Mouse (Mus musculus) layer of hippocampus, postnatal 36 days (tissue): ENCODE measurements around the gene Ndufb2. TPM values are rescaled to one million over a fixed set of nuclear protein-coding genes. Genes with fewer than 3 reads are reported as not detected.

Experiments used
- DNase-seq, 2 experiments: peaks; one replicate each; pipeline ENCODE4 v3.0.0; 2022
- total RNA-seq, 2 experiments: library from RNA; stranded (reverse); gene quantifications; 2 replicates each; pipeline ENCODE4 v1.2.3; 2021

Gene Ndufb2
- total RNA-seq: 100 to 1,000 TPM; 183 to 193 TPM

DNA sequence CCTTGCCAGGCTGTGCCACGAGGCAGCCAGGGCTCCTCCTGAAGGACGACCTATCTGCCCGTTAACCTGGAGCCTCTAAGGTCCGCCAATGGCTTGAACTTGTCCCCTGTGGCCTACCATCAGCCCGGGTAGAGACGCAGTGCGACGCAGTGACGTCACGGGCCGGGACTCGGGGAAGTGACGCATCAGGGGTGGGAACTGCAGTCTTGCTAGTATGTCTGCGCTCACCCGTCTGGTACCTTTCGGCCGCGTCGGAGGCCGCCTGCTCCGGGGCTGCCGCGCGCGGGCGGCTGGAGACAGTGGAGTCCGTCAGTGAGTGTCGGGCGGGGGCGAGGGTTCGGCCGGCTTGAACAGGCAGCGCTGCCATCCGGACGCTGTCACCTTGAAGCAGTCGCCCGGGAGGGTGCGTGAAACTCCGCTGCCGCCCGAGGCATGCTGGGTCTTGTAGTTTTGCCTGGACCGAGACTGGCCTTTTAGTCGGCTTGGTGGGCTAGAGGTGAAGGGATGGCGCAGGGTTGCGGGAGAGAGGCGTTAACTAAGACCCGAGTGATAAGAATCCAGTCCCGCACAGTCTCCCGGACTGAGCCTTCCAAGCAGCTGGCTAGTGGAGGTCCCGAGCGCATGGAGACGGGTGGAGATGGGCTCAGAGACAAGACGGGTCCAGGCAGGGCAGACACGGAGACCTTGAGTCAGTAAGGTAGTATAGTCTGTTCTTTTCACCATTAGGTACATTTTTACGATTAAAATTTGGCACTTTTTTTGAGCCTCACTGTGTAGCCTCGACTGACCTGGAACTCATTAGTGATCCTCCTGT, at the start of gene Ndufb2:
TSS of gene Ndufb2 (plus strand) at position 174 of the 814 bp plus-strand sequence.
- DNase-seq: peak; percentile 96

DNA sequence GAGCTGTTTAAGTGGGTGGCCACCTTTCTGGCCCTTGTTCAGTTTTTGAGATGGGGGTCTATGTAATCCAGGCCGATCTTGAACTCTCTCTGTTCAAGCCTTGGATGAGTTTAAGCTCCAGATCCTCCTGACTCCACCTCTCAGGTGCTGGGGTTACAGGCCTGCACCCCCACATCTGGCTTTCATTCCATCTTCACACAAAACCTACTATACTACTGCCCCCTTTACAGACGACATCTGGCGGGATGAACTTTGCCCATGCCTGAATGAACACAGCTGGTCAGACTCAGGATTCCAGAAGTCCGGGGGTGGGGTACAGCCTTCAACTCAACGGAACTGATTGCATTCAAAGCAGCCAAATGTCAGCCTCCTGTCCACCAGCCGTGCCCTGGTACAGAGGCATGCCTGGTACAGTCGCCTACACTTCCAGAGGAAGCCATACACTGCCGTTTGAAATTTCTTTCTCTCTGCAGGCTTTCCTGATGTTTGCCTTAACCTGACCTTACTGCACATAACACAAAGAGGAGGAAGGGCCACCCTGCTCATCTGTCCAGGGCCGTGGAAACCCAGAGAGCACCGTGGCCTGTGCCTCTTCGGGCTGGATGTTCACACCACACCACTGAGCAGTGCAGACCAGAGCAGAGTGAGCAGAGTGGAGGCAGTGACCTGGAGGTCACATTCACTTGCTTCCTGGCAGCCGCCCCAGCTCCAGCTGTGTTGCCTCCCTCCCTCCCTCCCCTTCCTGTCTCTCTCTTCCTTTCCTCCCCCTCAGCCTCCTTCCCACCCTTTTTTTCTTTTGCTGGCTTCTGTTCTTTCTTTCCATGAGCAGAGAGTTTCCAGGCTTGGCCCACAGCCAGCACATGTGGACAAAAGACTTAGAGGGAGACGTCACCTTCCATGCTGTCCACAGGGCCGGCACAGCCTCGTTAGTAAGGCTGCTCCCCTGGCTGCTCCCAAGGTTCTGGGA, 49.5 kb upstream of the Ndufb2 start:
- no peak for DNase-seq

DNA sequence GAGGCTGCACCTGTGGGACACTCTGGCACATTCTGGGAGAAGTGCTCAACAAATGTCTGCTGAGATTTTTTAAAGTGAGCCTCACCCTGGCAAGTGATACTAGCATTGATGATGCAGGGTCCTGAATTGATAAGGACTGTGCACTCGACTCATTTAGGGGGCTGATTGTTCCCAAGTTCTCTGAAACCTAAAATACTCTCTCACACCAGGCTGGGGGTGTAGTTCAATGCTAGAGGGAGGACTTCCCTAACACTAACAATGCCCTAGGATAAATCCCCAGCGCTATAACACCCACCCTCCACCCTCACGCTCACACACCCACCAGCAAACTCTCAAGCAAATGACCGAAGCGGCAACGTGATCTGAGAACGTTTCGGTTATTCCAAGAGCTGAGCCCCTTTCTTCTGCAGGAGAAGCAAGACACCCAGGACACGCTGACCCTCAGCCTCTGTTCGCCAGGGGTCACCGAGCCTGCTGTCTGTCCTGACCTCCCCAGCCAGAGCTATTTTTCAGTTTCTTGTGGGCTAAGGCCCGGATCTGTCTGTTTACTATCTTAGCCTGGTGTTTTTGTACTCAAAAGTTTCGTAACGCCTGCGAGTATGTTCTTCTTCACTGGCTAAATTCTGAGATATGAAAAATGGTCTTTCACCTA, 48.5 kb upstream of the Ndufb2 start:
- no peak for DNase-seq

GRCm38 (mm10) chr6:39545474-39545873, 46.9 kb upstream of the Ndufb2 start:
- DNase-seq: no peak

GRCm38 (mm10) chr6:39548030-39548429, 44.3 kb upstream of the Ndufb2 start:
- DNase-seq: no peak

DNA sequence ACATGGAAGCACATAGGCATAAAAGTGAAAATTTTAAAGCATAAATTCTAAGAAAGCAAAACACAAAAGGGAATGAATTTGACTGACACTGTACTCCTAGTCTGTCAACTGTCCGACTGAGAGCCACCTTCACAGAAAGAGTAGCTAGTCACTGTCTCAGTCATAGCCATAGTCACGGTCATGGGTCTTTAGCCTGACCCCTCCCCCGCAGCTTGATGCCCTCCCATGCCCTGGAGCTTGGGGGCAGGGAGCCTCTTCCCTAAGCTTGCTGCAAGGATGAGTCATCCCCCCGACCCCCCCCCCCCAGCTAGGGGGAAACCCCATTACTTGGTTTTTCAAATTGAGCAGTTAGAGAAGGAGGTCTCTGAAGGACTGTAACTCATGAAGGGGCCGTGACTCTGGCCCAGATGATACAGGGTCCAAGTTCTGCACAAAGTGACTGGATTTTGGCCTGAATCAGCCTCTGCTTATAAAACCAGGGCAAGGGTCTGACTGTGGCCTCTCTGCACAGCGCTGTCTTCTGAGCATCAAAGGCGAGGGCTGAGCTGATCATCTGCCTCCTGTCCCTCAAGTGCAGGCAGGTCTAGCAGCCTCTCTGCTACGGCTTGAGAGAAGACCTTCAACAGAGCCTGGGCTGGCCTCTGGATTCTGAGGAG, 40.3 kb upstream of the Ndufb2 start:
- no peak for DNase-seq

DNA sequence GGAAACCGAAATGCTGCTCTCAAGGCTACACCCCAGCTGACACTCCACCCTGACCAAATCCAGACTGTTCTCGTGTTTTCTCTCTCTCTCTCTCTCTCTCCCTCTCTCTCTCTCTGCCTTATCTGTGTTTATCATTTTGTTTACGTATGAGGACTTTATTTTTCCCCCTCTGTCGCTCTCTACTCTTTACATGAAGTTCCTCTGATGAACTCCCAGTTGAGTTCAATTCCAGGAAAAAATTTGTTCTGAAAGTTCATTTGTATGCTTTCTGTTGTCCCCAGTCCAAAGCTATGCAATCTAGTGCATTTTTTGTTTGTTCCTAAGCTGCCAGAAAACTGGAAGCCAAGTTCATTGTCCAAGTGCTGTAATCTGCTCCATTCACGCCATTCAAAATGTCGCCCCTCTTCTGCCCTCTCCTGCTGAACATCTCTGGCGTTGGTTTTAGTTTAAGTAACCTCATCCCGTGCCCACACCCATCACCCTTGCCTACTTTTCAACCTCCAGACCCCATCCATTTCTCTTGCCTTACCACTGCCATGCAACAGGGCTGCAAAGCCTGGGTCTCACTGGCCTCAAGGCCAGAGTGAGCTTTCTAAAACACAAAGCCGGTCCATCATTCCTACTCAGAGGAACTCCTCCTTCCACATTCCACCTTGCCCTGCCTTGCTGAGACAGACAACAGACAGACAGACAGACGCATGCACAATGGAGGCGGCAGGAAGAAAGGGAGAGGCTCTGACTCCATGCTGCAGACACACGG, 37.3 kb upstream of the Ndufb2 start:
- no peak for DNase-seq

DNA sequence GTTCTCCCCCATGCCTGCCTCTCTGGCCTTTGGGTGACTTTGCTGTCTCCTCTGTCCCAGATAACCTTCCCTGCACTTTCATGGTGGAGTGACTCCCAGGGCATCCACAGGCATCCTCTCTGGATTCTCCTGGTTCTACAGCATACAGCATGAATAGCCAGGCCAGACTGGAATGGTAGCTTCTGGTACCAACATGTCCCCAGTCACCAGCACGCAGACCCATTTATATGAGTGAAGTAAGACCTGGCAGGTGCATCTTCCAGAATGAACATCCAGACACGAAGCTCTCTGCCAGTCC, 36.8 kb upstream of the Ndufb2 start:
- no peak for DNase-seq

DNA sequence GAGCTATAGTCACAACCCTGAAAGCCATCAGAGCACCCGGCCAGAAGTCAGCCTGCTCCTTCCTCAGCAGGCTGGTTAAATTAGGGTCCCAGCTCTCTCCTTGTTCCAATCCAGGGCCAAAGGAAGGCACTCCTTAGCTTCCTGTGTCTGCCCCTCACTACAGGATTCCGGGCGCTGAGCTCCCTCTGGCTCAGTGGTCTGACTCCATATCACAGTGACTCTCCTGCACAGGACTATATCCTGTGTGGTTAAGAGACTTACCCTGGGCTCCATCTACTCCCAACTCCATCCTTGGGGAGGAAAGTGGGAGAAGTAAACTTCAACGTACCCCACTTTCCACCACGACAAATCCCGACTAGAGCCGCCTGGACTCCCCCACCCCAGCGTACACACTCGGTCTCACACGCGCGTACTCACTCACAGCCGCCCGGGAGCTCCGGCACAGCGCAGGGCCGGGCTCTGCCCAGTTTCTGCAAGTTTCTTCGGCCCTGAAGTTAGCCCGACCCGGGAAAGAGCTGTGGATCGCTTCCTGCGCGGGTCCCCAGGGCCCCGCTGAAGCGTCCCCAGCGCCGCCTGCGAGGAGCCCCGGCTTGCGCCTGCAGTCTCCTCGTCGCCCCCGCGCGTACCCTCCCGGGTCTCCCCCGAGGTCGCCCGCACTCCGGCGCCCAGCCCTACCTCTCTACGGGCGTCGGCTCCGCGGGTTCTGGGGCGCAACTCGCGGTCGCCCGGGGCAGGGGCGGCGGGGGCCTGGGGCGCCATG, 35.3 kb upstream of the Ndufb2 start:
- peak; percentile 44 to 48 for DNase-seq

- DNase-seq: peak; percentile 88
Observed at GRCm38 (mm10) chr6:39557723-39558261, 34.6 kb upstream of the Ndufb2 start, which contains the start of gene Dennd2a. Gene Dennd2a, minus strand, starts transcription at chr6:39557867.

DNA sequence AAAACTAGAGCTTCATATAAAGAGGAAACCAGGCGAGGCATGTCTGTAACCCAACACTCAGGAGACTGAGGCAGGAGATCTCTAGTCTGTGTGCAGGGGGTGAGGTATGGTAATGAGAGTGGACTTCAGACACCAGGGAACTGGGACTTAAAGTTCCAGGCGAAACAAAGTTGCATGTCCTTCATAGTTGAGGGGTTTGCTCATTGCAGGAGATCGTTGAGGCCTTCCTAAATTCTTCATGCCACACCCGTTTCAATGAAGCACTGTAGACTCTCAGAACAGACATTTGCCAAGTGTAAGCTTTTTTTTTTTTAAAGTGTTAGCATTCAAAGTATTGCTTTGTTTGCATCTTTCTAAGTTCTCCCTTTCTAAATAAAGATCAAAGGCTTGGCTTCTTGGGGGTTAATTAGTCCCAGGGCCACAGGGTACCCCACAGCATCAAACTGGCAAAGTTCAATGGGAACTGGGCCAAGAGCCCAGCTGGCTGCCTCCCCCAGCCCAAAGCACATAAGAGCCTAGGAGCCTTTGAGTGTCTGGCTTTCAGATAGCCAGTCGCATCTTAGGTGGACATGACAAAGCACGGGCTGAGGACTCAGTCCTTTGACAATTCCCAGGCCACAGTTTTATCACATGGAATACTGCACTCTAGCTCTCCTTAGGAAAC, 33.0 kb upstream of the Ndufb2 start:
- no peak for DNase-seq

DNA sequence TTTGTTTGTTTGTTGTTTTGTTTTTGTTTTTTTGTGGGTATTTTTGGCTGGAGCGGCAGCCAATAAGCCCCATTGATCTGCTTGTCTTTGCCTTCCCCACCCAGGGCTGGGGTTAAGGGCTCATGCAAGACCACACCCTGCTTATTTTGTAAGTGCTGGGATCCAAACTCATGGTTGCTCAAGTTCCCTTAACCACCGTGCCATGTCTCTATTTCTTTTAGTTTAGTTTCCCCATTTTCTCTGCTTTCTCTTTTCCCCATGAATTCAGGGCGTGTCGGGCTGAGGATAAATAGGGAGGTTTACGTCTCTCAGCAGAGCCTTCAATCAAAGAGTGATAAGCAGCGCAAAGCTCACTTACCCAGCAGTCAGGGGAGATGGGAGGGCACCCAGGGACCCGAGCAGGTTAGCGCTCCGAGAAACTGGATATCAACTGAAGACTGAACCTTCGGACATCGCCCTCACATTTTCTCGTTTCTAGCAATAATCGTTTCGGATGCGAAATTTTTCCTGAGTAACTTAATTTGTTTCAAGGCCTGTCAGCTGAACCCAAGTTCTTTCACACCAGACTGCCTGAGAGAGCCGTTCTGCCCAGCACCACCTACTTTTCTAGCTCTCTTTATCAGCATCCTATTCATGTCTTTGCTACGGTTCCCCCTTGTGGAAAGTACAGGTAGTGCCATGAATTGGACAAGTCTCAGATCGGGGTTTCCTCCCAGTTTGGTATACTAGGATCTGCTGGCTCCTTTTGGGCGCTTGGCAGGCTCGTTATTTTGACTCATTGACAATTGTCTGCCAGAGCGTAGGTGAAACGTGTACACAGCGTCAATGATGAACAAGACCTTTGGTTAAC, 30.0 kb upstream of the Ndufb2 start:
- DNase-seq: peak; percentile 69 to 81

- DNase-seq: no peak
Observed at GRCm38 (mm10) chr6:39567528-39567927, 24.8 kb upstream of the Ndufb2 start.

GRCm38 (mm10) chr6:39570426-39570825, 21.9 kb upstream of the Ndufb2 start:
- DNase-seq: no peak

- peak; percentile 75 to 78 for DNase-seq
Observed at GRCm38 (mm10) chr6:39573791-39574554, 18.4 kb upstream of the Ndufb2 start, which contains the start of gene Adck2. Gene Adck2, plus strand, starts transcription at chr6:39573873.

DNA sequence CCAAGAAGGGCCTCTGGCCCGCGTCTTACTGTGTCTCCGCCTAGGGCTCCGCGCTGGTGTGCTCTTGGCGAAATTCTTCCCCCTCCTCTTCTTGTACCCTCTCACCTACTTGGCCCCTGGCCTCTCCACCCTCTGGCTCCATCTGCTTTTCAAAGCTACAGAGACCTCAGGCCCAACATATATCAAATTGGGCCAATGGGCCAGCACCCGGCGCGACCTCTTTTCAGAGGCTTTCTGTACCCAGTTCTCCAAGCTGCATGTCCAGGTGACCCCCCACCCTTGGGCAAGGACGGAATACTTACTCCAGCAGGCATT, 17.9 kb upstream of the Ndufb2 start:
- DNase-seq: no peak

DNA sequence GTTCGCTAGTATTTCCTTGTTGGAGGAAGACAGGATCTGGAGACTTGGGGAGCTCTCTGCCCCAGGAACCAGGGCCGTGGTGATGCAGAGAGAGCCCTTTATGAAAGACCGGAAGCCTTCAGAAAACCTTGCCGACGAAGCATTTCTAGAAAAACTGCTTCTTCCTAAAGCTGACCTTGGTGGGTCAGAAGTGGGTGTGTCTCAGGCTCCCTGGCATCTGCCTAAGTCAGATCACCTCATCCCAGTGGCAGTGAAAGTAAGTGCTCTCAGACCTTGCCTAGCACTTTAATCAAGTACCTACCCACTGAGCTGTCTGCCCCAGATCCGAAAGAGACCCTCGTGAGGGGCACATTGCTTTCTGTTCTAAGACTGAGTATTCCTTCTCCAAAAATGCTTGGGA, 17.4 kb upstream of the Ndufb2 start:
- DNase-seq: no peak

- no peak for DNase-seq
Observed at GRCm38 (mm10) chr6:39579552-39579951, 12.8 kb upstream of the Ndufb2 start.
